Mouse (Mus musculus): ENCODE measurements around the gene Pklr. TPM values are rescaled to one million over a fixed set of nuclear protein-coding genes. Genes with fewer than 3 reads are reported as not detected.

Pklr gene
- polyA plus RNA-seq (2016; fragmentation: Nextera tagmentation; extraction: Ambion mirVana), result 0.24 and 0.36 TPM in 2 replicates

GRCm38 (mm10) chr3:89135958-89136357, at the start of gene Pklr:
Gene Pklr, plus strand, starts transcription at chr3:89136142.
- Histone ChIP-seq H3K9me3 (no peaks in the 10 kb centered on the region), H3K36me3 (no peaks in the 10 kb centered on the region), H3K4me3 (replicated peaks) (no peak within 1 kb of the TSS), H3K27me3 (peaks cover 27% of the 10 kb centered on the region), H3K9ac (replicated peaks) (no peak within 1 kb of the TSS), H3K4me1 (replicated peaks) (peaks cover 7% of the 10 kb centered on the region), H3K4me2 (no peak within 1 kb of the TSS), H3K27ac (no peak within 1 kb of the TSS)
- WGBS, result 62% methylated on average over 3 of the region's 3 CpGs
- ATAC-seq (ENCODE audit: insufficient number of reproducible peaks, insufficient read depth, low FRiP score, low TSS enrichment, low read depth), result no peak

GRCm38 (mm10) chr3:89087338-89088110, 48.4 kb upstream of the Pklr start:
- Histone ChIP-seq H3K4me3 (replicated peaks) (peak overlapping the region; percentile 5), H3K9me3 (no peaks in the 10 kb centered on the region), H3K36me3 (peaks cover 18% of the 10 kb centered on the region), H3K4me1 (replicated peaks) (peaks cover 37% of the 10 kb centered on the region), H3K27ac (peak overlapping the region; percentile 72), H3K27me3 (peaks cover 31% of the 10 kb centered on the region), H3K4me2 (peak overlapping the region; percentile 100), H3K9ac (replicated peaks) (peak overlapping the region; percentile 34; the same call in 1 of the 2 replicates)
- no peak for ATAC-seq (ENCODE audit: insufficient number of reproducible peaks, insufficient read depth, low FRiP score, low TSS enrichment, low read depth)
- 25% methylated on average over 21 of the region's 21 CpGs for WGBS

- peak overlapping the region; percentile 65 for H3K4me3 ChIP-seq (replicated peaks)
- peaks cover 16% of the 10 kb centered on the region for H3K36me3 ChIP-seq
- ATAC-seq (ENCODE audit: insufficient number of reproducible peaks, insufficient read depth, low FRiP score, low TSS enrichment, low read depth), result no peak
- peaks cover 46% of the 10 kb centered on the region for H3K4me1 ChIP-seq (replicated peaks)
- H3K27me3 ChIP-seq, result peaks cover 42% of the 10 kb centered on the region
- peak overlapping the region; percentile 100 for H3K4me2 ChIP-seq
- no peaks in the 10 kb centered on the region for H3K9me3 ChIP-seq
- 54% methylated on average over 14 of the region's 14 CpGs for WGBS
- H3K9ac ChIP-seq (replicated peaks), result no peak overlapping the region; the same call in 1 of the 2 replicates
- H3K27ac ChIP-seq, result no peak overlapping the region
These were observed 47.0 kb upstream of the Pklr start for GRCm38 (mm10) chr3:89088974-89089373.

- peaks cover 46% of the 10 kb centered on the region for H3K4me1 ChIP-seq (replicated peaks)
- peaks cover 43% of the 10 kb centered on the region for H3K27me3 ChIP-seq
- WGBS, result under 1% methylated on average over 39 of the region's 40 CpGs
- peak overlapping the region; percentile 65 for H3K4me3 ChIP-seq (replicated peaks)
- peak; percentile 65 for ATAC-seq (ENCODE audit: insufficient number of reproducible peaks, insufficient read depth, low FRiP score, low TSS enrichment, low read depth)
- H3K4me2 ChIP-seq, result peak overlapping the region; percentile 100
- peak overlapping the region; percentile 80 for H3K27ac ChIP-seq
- H3K36me3 ChIP-seq, result peaks cover 22% of the 10 kb centered on the region
- peak overlapping the region; percentile 76 for H3K9ac ChIP-seq (replicated peaks)
- no peaks in the 10 kb centered on the region for H3K9me3 ChIP-seq
These were observed 45.9 kb upstream of the Pklr start for GRCm38 (mm10) chr3:89089882-89090591.

- H3K27me3 ChIP-seq, result peaks cover 43% of the 10 kb centered on the region
- peak overlapping the region; percentile 80 for H3K27ac ChIP-seq
These were observed 45.0 kb upstream of the Pklr start for GRCm38 (mm10) chr3:89090694-89091655.

GRCm38 (mm10) chr3:89091811-89092508, 44.0 kb upstream of the Pklr start:
- Histone ChIP-seq H3K9ac (replicated peaks) (peak overlapping the region; percentile 42; the same call in 1 of the 2 replicates), H3K27me3 (peaks cover 43% of the 10 kb centered on the region), H3K4me3 (replicated peaks) (peak overlapping the region; percentile 65), H3K36me3 (peaks cover 35% of the 10 kb centered on the region), H3K4me1 (replicated peaks) (peaks cover 43% of the 10 kb centered on the region), H3K27ac (no peak overlapping the region), H3K4me2 (peak overlapping the region; percentile 100), H3K9me3 (no peaks in the 10 kb centered on the region)
- ATAC-seq (ENCODE audit: insufficient number of reproducible peaks, insufficient read depth, low FRiP score, low TSS enrichment, low read depth), result no peak
- WGBS, result 8% methylated on average over 20 of the region's 20 CpGs

More at GRCm38 (mm10) chr3:89090694-89091655, 45.0 kb upstream of the Pklr start:
- H3K9ac ChIP-seq (replicated peaks), result peak overlapping the region; percentile 76
- H3K4me3 ChIP-seq (replicated peaks), result peak overlapping the region; percentile 65
- H3K9me3 ChIP-seq, result no peaks in the 10 kb centered on the region
- under 1% methylated on average over 71 of the region's 74 CpGs for WGBS
- peaks cover 32% of the 10 kb centered on the region for H3K36me3 ChIP-seq
- H3K4me1 ChIP-seq (replicated peaks), result peaks cover 46% of the 10 kb centered on the region
- ATAC-seq (ENCODE audit: insufficient number of reproducible peaks, insufficient read depth, low FRiP score, low TSS enrichment, low read depth), result peak; percentile 58
- peak overlapping the region; percentile 100 for H3K4me2 ChIP-seq

- Histone ChIP-seq H3K36me3 (peaks cover 42% of the 10 kb centered on the region), H3K4me3 (replicated peaks) (peak overlapping the region; percentile 65), H3K4me2 (peak overlapping the region; percentile 100), H3K4me1 (replicated peaks) (peaks cover 38% of the 10 kb centered on the region), H3K9ac (replicated peaks) (peak overlapping the region; percentile 44), H3K27me3 (peaks cover 43% of the 10 kb centered on the region), H3K27ac (no peak overlapping the region), H3K9me3 (no peaks in the 10 kb centered on the region)
- WGBS, result 20% methylated on average over 11 of the region's 11 CpGs
- ATAC-seq (ENCODE audit: insufficient number of reproducible peaks, insufficient read depth, low FRiP score, low TSS enrichment, low read depth), result no peak
These were observed 43.3 kb upstream of the Pklr start for GRCm38 (mm10) chr3:89092509-89093090.

GRCm38 (mm10) chr3:89093175-89093574, 42.8 kb upstream of the Pklr start, which contains the start of gene Rusc1:
Gene Rusc1, minus strand, starts transcription at chr3:89093311.
- Histone ChIP-seq H3K4me1 (replicated peaks) (peaks cover 33% of the 10 kb centered on the region), H3K9ac (replicated peaks) (peak within 1 kb of the TSS; percentile 44), H3K27me3 (peaks cover 37% of the 10 kb centered on the region), H3K4me2 (peak within 1 kb of the TSS; percentile 100), H3K27ac (no peak within 1 kb of the TSS), H3K36me3 (peaks cover 44% of the 10 kb centered on the region), H3K4me3 (replicated peaks) (peak within 1 kb of the TSS; percentile 65), H3K9me3 (no peaks in the 10 kb centered on the region)
- WGBS, result under 1% methylated on average over 18 of the region's 18 CpGs
- peak; percentile 49 for ATAC-seq (ENCODE audit: insufficient number of reproducible peaks, insufficient read depth, low FRiP score, low TSS enrichment, low read depth)

GRCm38 (mm10) chr3:89094021-89094420, 41.9 kb upstream of the Pklr start:
- Histone ChIP-seq H3K4me3 (replicated peaks) (no peak overlapping the region), H3K9ac (replicated peaks) (no peak overlapping the region), H3K36me3 (peaks cover 51% of the 10 kb centered on the region), H3K27me3 (peaks cover 29% of the 10 kb centered on the region), H3K4me1 (replicated peaks) (peaks cover 26% of the 10 kb centered on the region), H3K27ac (no peak overlapping the region), H3K4me2 (0 out of 2 replicates have a peak overlapping the region, but pooled peaks have one; percentile 100), H3K9me3 (no peaks in the 10 kb centered on the region)
- no peak for ATAC-seq (ENCODE audit: insufficient number of reproducible peaks, insufficient read depth, low FRiP score, low TSS enrichment, low read depth)
- WGBS, result 85% methylated on average over 10 of the region's 10 CpGs

GRCm38 (mm10) chr3:89100811-89101210, 35.1 kb upstream of the Pklr start, which contains the start of gene Gm43738:
Gene Gm43738, minus strand, starts transcription at chr3:89101099.
- H3K4me3 ChIP-seq (replicated peaks), result peak within 1 kb of the TSS; percentile 76
- H3K4me1 ChIP-seq (replicated peaks), result peaks cover 22% of the 10 kb centered on the region
- no peaks in the 10 kb centered on the region for H3K9me3 ChIP-seq
- peaks cover 40% of the 10 kb centered on the region for H3K36me3 ChIP-seq
- H3K27me3 ChIP-seq, result no peaks in the 10 kb centered on the region
- H3K9ac ChIP-seq (replicated peaks), result peak within 1 kb of the TSS; percentile 73
- peak within 1 kb of the TSS; percentile 92 for H3K4me2 ChIP-seq
- 47% methylated on average over 7 of the region's 7 CpGs for WGBS
- H3K27ac ChIP-seq, result peak within 1 kb of the TSS; percentile 80
- ATAC-seq (ENCODE audit: insufficient number of reproducible peaks, insufficient read depth, low FRiP score, low TSS enrichment, low read depth), result no peak

Data from limb, embryonic 12.5 days (tissue).